Mouse (Mus musculus): Measurements from ENCODE around the gene Ap1g2. TPM values are rescaled to one million over a fixed set of nuclear protein-coding genes. Genes with fewer than 3 reads are reported as not detected.

The Ap1g2 gene
- polyA plus RNA-seq, 1 experiment from 2014 or later: 18.4 TPM

GRCm38 (mm10) chr14:55119421-55120134, 13.2 kb upstream of the Ap1g2 start:
- 80% methylated on average over 4 of the region's 4 CpGs for WGBS (ENCODE audit: missing documents)
- no peaks in the 10 kb centered on the region for H3K36me3 ChIP-seq (ENCODE audit: inconsistent target)
- H3K4me3 ChIP-seq (ENCODE audit: inconsistent target): no peak overlapping the region

GRCm38 (mm10) chr14:55118852-55119251, 12.5 kb upstream of the Ap1g2 start:
- Histone ChIP-seq H3K27ac (no peak overlapping the region), H3K36me3 (ENCODE audit: inconsistent target) (no peaks in the 10 kb centered on the region), H3K79me2 (ENCODE audit: inconsistent target) (no peaks in the 10 kb centered on the region), H3K4me3 (ENCODE audit: inconsistent target) (no peak overlapping the region)
- 81% methylated on average over 4 of the region's 4 CpGs for WGBS (ENCODE audit: missing documents)

More at GRCm38 (mm10) chr14:55119421-55120134, 13.2 kb upstream of the Ap1g2 start:
- Histone ChIP-seq H3K27ac (no peak overlapping the region), H3K79me2 (ENCODE audit: inconsistent target) (no peaks in the 10 kb centered on the region)

- WGBS (ENCODE audit: missing documents): 47% methylated on average over 21 of the region's 21 CpGs
- no peak within 1 kb of the TSS for H3K4me3 ChIP-seq (ENCODE audit: inconsistent target)
- H3K27ac ChIP-seq: no peak within 1 kb of the TSS
- no peaks in the 10 kb centered on the region for H3K79me2 ChIP-seq (ENCODE audit: inconsistent target)
- H3K36me3 ChIP-seq (ENCODE audit: inconsistent target): no peaks in the 10 kb centered on the region
Measured at GRCm38 (mm10) chr14:55116425-55117200, 10.2 kb upstream of the Ap1g2 start, which contains the start of gene Jph4. Jph4 (minus strand) TSS chr14:55116935.

- Histone ChIP-seq H3K27ac (no peak overlapping the region), H3K79me2 (ENCODE audit: inconsistent target) (no peaks in the 10 kb centered on the region), H3K4me3 (ENCODE audit: inconsistent target) (no peak overlapping the region), H3K36me3 (ENCODE audit: inconsistent target) (no peaks in the 10 kb centered on the region)
- WGBS (ENCODE audit: missing documents): 23% methylated on average over 4 of the region's 8 CpGs
Measured at GRCm38 (mm10) chr14:55115846-55116245, 9.5 kb upstream of the Ap1g2 start.

GRCm38 (mm10) chr14:55114759-55115701, 8.6 kb upstream of the Ap1g2 start:
- no peaks in the 10 kb centered on the region for H3K36me3 ChIP-seq (ENCODE audit: inconsistent target)
- WGBS (ENCODE audit: missing documents): 2% methylated on average over 78 of the region's 78 CpGs
- no peaks in the 10 kb centered on the region for H3K79me2 ChIP-seq (ENCODE audit: inconsistent target)
- no peak overlapping the region for H3K4me3 ChIP-seq (ENCODE audit: inconsistent target)
- H3K27ac ChIP-seq: no peak overlapping the region

- no peaks in the 10 kb centered on the region for H3K79me2 ChIP-seq (ENCODE audit: inconsistent target)
- H3K27ac ChIP-seq: no peak overlapping the region
- H3K4me3 ChIP-seq (ENCODE audit: inconsistent target): no peak overlapping the region
- WGBS (ENCODE audit: missing documents): 21% methylated on average over 26 of the region's 26 CpGs
- no peaks in the 10 kb centered on the region for H3K36me3 ChIP-seq (ENCODE audit: inconsistent target)
Measured at GRCm38 (mm10) chr14:55113975-55114645, 7.7 kb upstream of the Ap1g2 start.

GRCm38 (mm10) chr14:55113351-55113974, 7.1 kb upstream of the Ap1g2 start:
- 82% methylated on average over 36 of the region's 51 CpGs for WGBS (ENCODE audit: missing documents)
- Histone ChIP-seq H3K27ac (no peak overlapping the region), H3K79me2 (ENCODE audit: inconsistent target) (no peaks in the 10 kb centered on the region), H3K4me3 (ENCODE audit: inconsistent target) (no peak overlapping the region), H3K36me3 (ENCODE audit: inconsistent target) (no peaks in the 10 kb centered on the region)

- Histone ChIP-seq H3K36me3 (ENCODE audit: inconsistent target) (no peaks in the 10 kb centered on the region), H3K27ac (no peak overlapping the region), H3K79me2 (ENCODE audit: inconsistent target) (no peaks in the 10 kb centered on the region), H3K4me3 (ENCODE audit: inconsistent target) (no peak overlapping the region)
- WGBS (ENCODE audit: missing documents): 89% methylated on average over 2 of the region's 2 CpGs
Measured at GRCm38 (mm10) chr14:55111720-55112119, 5.3 kb upstream of the Ap1g2 start.

GRCm38 (mm10) chr14:55110076-55110475, 3.7 kb upstream of the Ap1g2 start:
- Histone ChIP-seq H3K27ac (no peak overlapping the region), H3K4me3 (ENCODE audit: inconsistent target) (no peak overlapping the region), H3K79me2 (ENCODE audit: inconsistent target) (no peaks in the 10 kb centered on the region), H3K36me3 (ENCODE audit: inconsistent target) (no peaks in the 10 kb centered on the region)
- WGBS (ENCODE audit: missing documents): 67% methylated on average over 9 of the region's 9 CpGs

GRCm38 (mm10) chr14:55109048-55109873, 2.9 kb upstream of the Ap1g2 start:
- WGBS (ENCODE audit: missing documents): 50% methylated on average over 21 of the region's 21 CpGs
- Histone ChIP-seq H3K36me3 (ENCODE audit: inconsistent target) (peaks cover 2% of the 10 kb centered on the region; the same call in 1 of the 2 replicates), H3K79me2 (ENCODE audit: inconsistent target) (no peaks in the 10 kb centered on the region), H3K27ac (no peak overlapping the region), H3K4me3 (ENCODE audit: inconsistent target) (no peak overlapping the region)

- WGBS (ENCODE audit: missing documents): 79% methylated on average over 9 of the region's 9 CpGs
- H3K36me3 ChIP-seq (ENCODE audit: inconsistent target): peaks cover 11% of the 10 kb centered on the region
- no peaks in the 10 kb centered on the region for H3K79me2 ChIP-seq (ENCODE audit: inconsistent target)
- no peak overlapping the region for H3K4me3 ChIP-seq (ENCODE audit: inconsistent target)
- no peak overlapping the region for H3K27ac ChIP-seq
Measured at GRCm38 (mm10) chr14:55108202-55108870, 1.9 kb upstream of the Ap1g2 start.

GRCm38 (mm10) chr14:55106990-55107389, 597 bp upstream of the Ap1g2 start:
- H3K79me2 ChIP-seq (ENCODE audit: inconsistent target): no peaks in the 10 kb centered on the region
- H3K36me3 ChIP-seq (ENCODE audit: inconsistent target): peaks cover 25% of the 10 kb centered on the region
- H3K4me3 ChIP-seq (ENCODE audit: inconsistent target): no peak overlapping the region
- 0 out of 2 replicates have a peak overlapping the region, but pooled peaks have one; percentile 75 for H3K27ac ChIP-seq
- WGBS (ENCODE audit: missing documents): 83% methylated on average over 6 of the region's 8 CpGs

Data from macrophage (primary cell).